Mouse (Mus musculus): ENCODE results near the gene Gm4559. TPM values are rescaled to one million over a fixed set of nuclear protein-coding genes. Genes with fewer than 3 reads are reported as not detected.
A peak's percentile ranks its signal among the peaks of the same experiment; 100 is the strongest.
"Not testable (repeated sequence)": the region's sequence is repeated elsewhere in the genome, so short reads cannot be mapped to it uniquely, and the experiment has no call there.

The Gm4559 gene
- polyA plus RNA-seq (2016; fragmentation: Nextera tagmentation; extraction: Ambion mirVana), result not detected in 2 replicates

GRCm38 (mm10) chr7:142274263-142274662, at the start of gene Gm4559:
Gene Gm4559, minus strand, starts transcription at chr7:142274363.
- not testable (repeated sequence) for H3K36me3 ChIP-seq; H3K27ac ChIP-seq; H3K4me1 ChIP-seq; H3K4me3 ChIP-seq; H3K9me3 ChIP-seq (replicated peaks); DNase-seq (ENCODE audit: low spot score); H3K27me3 ChIP-seq (ENCODE audit: low read depth, poor library complexity, severe bottlenecking)

- Histone ChIP-seq H3K4me3 (no peak overlapping the region), H3K27ac (peak overlapping the region; percentile 62; the same call in 1 of the 2 replicates), H3K4me1 (peaks cover 46% of the 10 kb centered on the region), H3K9me3 (replicated peaks) (no peaks in the 10 kb centered on the region), H3K27me3 (ENCODE audit: low read depth, poor library complexity, severe bottlenecking) (no peaks in the 10 kb centered on the region), H3K36me3 (no peaks in the 10 kb centered on the region)
- 80% methylated on average over 12 of the region's 12 CpGs for WGBS
- DNase-seq (ENCODE audit: low spot score), result no peak
These were observed 49.4 kb upstream of the Gm4559 start for GRCm38 (mm10) chr7:142323396-142324117.

GRCm38 (mm10) chr7:142322641-142323040, 48.5 kb upstream of the Gm4559 start:
- WGBS, result 85% methylated on average over 6 of the region's 6 CpGs

GRCm38 (mm10) chr7:142321637-142322306, 47.6 kb upstream of the Gm4559 start:
- DNase-seq (ENCODE audit: low spot score); H3K27me3 ChIP-seq (ENCODE audit: low read depth, poor library complexity, severe bottlenecking); H3K36me3 ChIP-seq; H3K4me3 ChIP-seq; H3K9me3 ChIP-seq (replicated peaks): not testable (repeated sequence)
- Histone ChIP-seq H3K27ac (peak overlapping the region; percentile 85), H3K4me1 (peaks cover 48% of the 10 kb centered on the region)
- 14% methylated on average over 5 of the region's 10 CpGs for WGBS

More at GRCm38 (mm10) chr7:142322641-142323040, 48.5 kb upstream of the Gm4559 start:
- Histone ChIP-seq H3K36me3 (no peaks in the 10 kb centered on the region), H3K4me3 (no peak overlapping the region), H3K27ac (peak overlapping the region; percentile 85), H3K4me1 (peaks cover 41% of the 10 kb centered on the region), H3K9me3 (replicated peaks) (no peaks in the 10 kb centered on the region), H3K27me3 (ENCODE audit: low read depth, poor library complexity, severe bottlenecking) (no peaks in the 10 kb centered on the region)
- no peak for DNase-seq (ENCODE audit: low spot score)

GRCm38 (mm10) chr7:142320906-142321305, 46.7 kb upstream of the Gm4559 start:
- 20% methylated on average over 2 of the region's 2 CpGs for WGBS
- Histone ChIP-seq H3K9me3 (replicated peaks) (no peaks in the 10 kb centered on the region), H3K27me3 (ENCODE audit: low read depth, poor library complexity, severe bottlenecking) (no peaks in the 10 kb centered on the region), H3K4me3 (no peak overlapping the region; the same call in 1 of the 2 replicates), H3K4me1 (peaks cover 50% of the 10 kb centered on the region), H3K36me3 (no peaks in the 10 kb centered on the region), H3K27ac (peak overlapping the region; percentile 80)
- DNase-seq (ENCODE audit: low spot score), result peak; percentile 35

GRCm38 (mm10) chr7:142319124-142319523, 45.0 kb upstream of the Gm4559 start:
- DNase-seq (ENCODE audit: low spot score), result no peak
- H3K4me3 ChIP-seq, result no peak overlapping the region
- H3K4me1 ChIP-seq, result peaks cover 50% of the 10 kb centered on the region
- H3K9me3 ChIP-seq (replicated peaks), result no peaks in the 10 kb centered on the region
- peak overlapping the region; percentile 80; the same call in 1 of the 2 replicates for H3K27ac ChIP-seq
- no peaks in the 10 kb centered on the region for H3K27me3 ChIP-seq (ENCODE audit: low read depth, poor library complexity, severe bottlenecking)
- 77% methylated on average over 11 of the region's 11 CpGs for WGBS
- no peaks in the 10 kb centered on the region for H3K36me3 ChIP-seq

GRCm38 (mm10) chr7:142317216-142317615, 43.1 kb upstream of the Gm4559 start:
- Histone ChIP-seq H3K9me3 (replicated peaks) (no peaks in the 10 kb centered on the region), H3K4me1 (peaks cover 35% of the 10 kb centered on the region), H3K36me3 (no peaks in the 10 kb centered on the region), H3K27me3 (ENCODE audit: low read depth, poor library complexity, severe bottlenecking) (no peaks in the 10 kb centered on the region), H3K4me3 (no peak overlapping the region), H3K27ac (peak overlapping the region; percentile 37; the same call in 1 of the 2 replicates)
- WGBS, result 43% methylated on average over 5 of the region's 5 CpGs
- no peak for DNase-seq (ENCODE audit: low spot score)

- Histone ChIP-seq H3K27me3 (ENCODE audit: low read depth, poor library complexity, severe bottlenecking) (no peaks in the 10 kb centered on the region), H3K36me3 (no peaks in the 10 kb centered on the region), H3K27ac (peak overlapping the region; percentile 37; the same call in 1 of the 2 replicates), H3K4me3 (no peak overlapping the region), H3K4me1 (peaks cover 30% of the 10 kb centered on the region), H3K9me3 (replicated peaks) (no peaks in the 10 kb centered on the region)
- DNase-seq (ENCODE audit: low spot score), result peak; percentile 55
- 27% methylated on average over 6 of the region's 6 CpGs for WGBS
These were observed 42.4 kb upstream of the Gm4559 start for GRCm38 (mm10) chr7:142316558-142316957.

- Histone ChIP-seq H3K9me3 (replicated peaks) (no peaks in the 10 kb centered on the region), H3K4me3 (no peak overlapping the region), H3K27ac (no peak overlapping the region), H3K4me1 (peaks cover 12% of the 10 kb centered on the region), H3K36me3 (no peaks in the 10 kb centered on the region), H3K27me3 (ENCODE audit: low read depth, poor library complexity, severe bottlenecking) (no peaks in the 10 kb centered on the region)
- no peak for DNase-seq (ENCODE audit: low spot score)
- 59% methylated on average over 5 of the region's 5 CpGs for WGBS
These were observed 40.6 kb upstream of the Gm4559 start for GRCm38 (mm10) chr7:142314600-142315285.

GRCm38 (mm10) chr7:142303929-142304328, 29.8 kb upstream of the Gm4559 start:
- not testable (repeated sequence) for H3K27ac ChIP-seq; H3K4me1 ChIP-seq; H3K36me3 ChIP-seq; H3K9me3 ChIP-seq (replicated peaks); H3K27me3 ChIP-seq (ENCODE audit: low read depth, poor library complexity, severe bottlenecking); H3K4me3 ChIP-seq; DNase-seq (ENCODE audit: low spot score)
- 97% methylated on average over 1 of the region's 1 CpGs for WGBS

- H3K4me3 ChIP-seq, result no peak within 1 kb of the TSS
- peaks cover 7% of the 10 kb centered on the region; the same call in 1 of the 2 replicates for H3K4me1 ChIP-seq
- H3K36me3 ChIP-seq, result no peaks in the 10 kb centered on the region
- no peaks in the 10 kb centered on the region for H3K9me3 ChIP-seq (replicated peaks)
- DNase-seq (ENCODE audit: low spot score), result no peak
- WGBS, result 60% methylated on average over 3 of the region's 3 CpGs
- H3K27ac ChIP-seq, result no peak within 1 kb of the TSS
- peaks cover 4% of the 10 kb centered on the region; the same call in 1 of the 2 replicates for H3K27me3 ChIP-seq (ENCODE audit: low read depth, poor library complexity, severe bottlenecking)
These were observed 29.1 kb upstream of the Gm4559 start, which contains the start of gene Krtap5-4 for GRCm38 (mm10) chr7:142303249-142303648. Gene Krtap5-4, plus strand, starts transcription at chr7:142303549.

- not testable (repeated sequence) for H3K36me3 ChIP-seq; H3K27ac ChIP-seq; H3K4me3 ChIP-seq; H3K27me3 ChIP-seq (ENCODE audit: low read depth, poor library complexity, severe bottlenecking); DNase-seq (ENCODE audit: low spot score); H3K4me1 ChIP-seq; H3K9me3 ChIP-seq (replicated peaks)
These were observed 22.9 kb upstream of the Gm4559 start, which contains the start of gene Krtap5-1 for GRCm38 (mm10) chr7:142297018-142297417. Gene Krtap5-1, minus strand, starts transcription at chr7:142297118.

- H3K36me3 ChIP-seq; H3K9me3 ChIP-seq (replicated peaks); H3K27me3 ChIP-seq (ENCODE audit: low read depth, poor library complexity, severe bottlenecking); DNase-seq (ENCODE audit: low spot score); H3K27ac ChIP-seq; H3K4me1 ChIP-seq; H3K4me3 ChIP-seq: not testable (repeated sequence)
- 20% methylated on average over 4 of the region's 4 CpGs for WGBS
These were observed 21.9 kb upstream of the Gm4559 start for GRCm38 (mm10) chr7:142296108-142296507.

All from limb, embryonic 10.5 days (tissue).